Mouse (Mus musculus) hindbrain, embryonic 10.5 days (tissue): ENCODE measurements around the gene Insl6. TPM values are rescaled to one million over a fixed set of nuclear protein-coding genes. Genes with fewer than 3 reads are reported as not detected.

Experiments
- DNase-seq: peaks from one replicate; pipeline ENCODE4 v3.0.0-alpha.2; 2017; ENCODE audit warnings: low spot score
- H3K27ac ChIP-seq: fragments of 300-500 bp; sonication (generic); 2 replicates; pipeline ENCODE4 v1.5.1; 2016; ENCODE audit warnings: mild to moderate bottlenecking, moderate library complexity
- H3K27me3 ChIP-seq: fragments of 300-500 bp; sonication (generic); 2 replicates; pipeline ENCODE4 v1.6.1; 2016; ENCODE audit warnings: mild to moderate bottlenecking; ENCODE audit not compliant: poor library complexity, insufficient read depth, severe bottlenecking
- H3K36me3 ChIP-seq: fragments of 300-500 bp; sonication (generic); 2 replicates; pipeline ENCODE4 v1.6.1; 2016; ENCODE audit warnings: mild to moderate bottlenecking, moderate library complexity
- H3K4me1 ChIP-seq: fragments of 300-500 bp; sonication (generic); replicated peaks from 2 replicates; pipeline ENCODE4 v1.6.1; 2016; ENCODE audit warnings: mild to moderate bottlenecking
- H3K4me3 ChIP-seq: fragments of 300-500 bp; sonication (generic); 2 replicates; pipeline ENCODE4 v1.5.1; 2016; ENCODE audit warnings: mild to moderate bottlenecking, moderate library complexity
- H3K9me3 ChIP-seq: fragments of 300-500 bp; sonication (generic); 2 replicates; pipeline ENCODE4 v1.6.1; 2016; ENCODE audit warnings: mild to moderate bottlenecking, moderate library complexity
- WGBS: fragments of 180-500 bp; shearing (Covaris S2); methylation state at CpG from one replicate; pipeline ENCODE4 v1.1.7; 2016; 5-methylcytosine and 5-hydroxymethylcytosine counted together
- polyA plus RNA-seq: library from polyadenylated mRNA; unstranded; fragments of >200 nt; fragmentation: Nextera tagmentation; extraction: Ambion mirVana; gene quantifications from 2 replicates; pipeline ENCODE4 v1.2.1, GENCODE M21; 2016

Gene Insl6
- 9.7 and 10.8 TPM in 2 replicates for polyA plus RNA-seq

DNA sequence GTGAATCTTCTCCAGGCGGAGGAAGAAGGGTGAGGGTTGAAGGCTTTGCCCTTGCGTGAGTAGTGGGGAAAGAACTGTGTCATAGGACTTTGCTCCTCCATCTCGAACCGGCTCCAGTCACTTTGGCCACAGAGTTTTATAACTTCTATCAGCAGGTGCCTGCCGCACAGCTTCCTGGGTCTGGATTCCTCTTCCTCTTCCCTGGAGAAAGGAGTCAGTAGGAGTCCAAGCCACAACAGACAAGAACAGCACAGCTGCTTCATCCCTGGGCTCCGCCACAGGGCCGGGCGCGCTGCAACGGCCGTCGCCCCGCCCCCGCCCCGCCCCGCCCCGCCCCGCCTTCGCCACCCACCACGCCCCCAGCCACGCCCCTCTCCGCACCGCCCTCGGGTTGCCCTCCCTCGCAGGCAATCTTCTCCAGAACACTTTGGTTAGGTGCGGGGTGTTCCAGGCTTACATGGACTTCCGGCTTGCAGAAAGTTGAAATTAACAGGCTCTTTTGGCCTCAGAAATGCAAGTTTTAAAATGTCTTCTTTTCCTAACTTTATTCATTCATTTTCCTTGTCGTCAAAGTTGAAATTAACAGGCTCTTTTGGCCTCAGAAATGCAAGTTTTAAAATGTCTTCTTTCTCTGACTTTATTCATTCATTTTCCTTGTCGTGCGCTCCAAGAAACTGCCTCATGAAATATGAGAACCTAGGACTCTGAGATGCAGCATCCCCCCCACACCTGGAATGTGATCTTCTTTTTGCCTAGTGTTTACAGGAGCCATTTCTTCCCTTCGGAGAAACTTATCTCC, at the start of gene Insl6:
Gene Insl6, minus strand, starts transcription at position 304 of the 799 bp plus-strand sequence.
- Histone ChIP-seq H3K36me3 (no peaks in the 10 kb centered on the region), H3K27me3 (peaks cover 18% of the 10 kb centered on the region; the same call in 1 of the 2 replicates), H3K27ac (peak within 1 kb of the TSS; percentile 74), H3K9me3 (no peaks in the 10 kb centered on the region), H3K4me1 (peaks cover 9% of the 10 kb centered on the region), H3K4me3 (peak within 1 kb of the TSS; percentile 53)
- 6% methylated on average over 31 of the region's 31 CpGs for WGBS
- peak; percentile 83 for DNase-seq

DNA sequence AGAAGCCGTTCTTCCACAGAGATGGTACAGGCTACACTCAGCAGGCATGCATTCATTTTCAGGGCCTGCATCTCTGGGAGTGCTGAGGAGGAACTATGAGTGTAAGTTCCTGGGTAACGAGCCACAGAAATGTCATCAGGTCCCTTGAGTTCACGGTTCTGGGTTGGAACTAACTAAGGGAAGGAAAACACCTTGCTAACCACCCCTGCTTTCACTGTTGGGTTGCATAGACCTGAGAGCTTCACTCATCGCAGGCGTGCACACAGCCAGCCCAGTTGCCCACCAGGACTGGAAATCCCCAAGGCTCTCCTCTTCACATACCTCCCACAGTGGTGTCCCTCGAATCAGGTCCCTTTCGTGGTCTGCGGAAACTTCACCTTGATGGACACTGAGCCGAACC, 49.8 kb upstream of the Insl6 start:
- no peaks in the 10 kb centered on the region for H3K36me3 ChIP-seq
- no peak for DNase-seq
- no peaks in the 10 kb centered on the region for H3K4me1 ChIP-seq
- WGBS: 87% methylated on average over 9 of the region's 9 CpGs
- no peak overlapping the region for H3K27ac ChIP-seq
- H3K4me3 ChIP-seq: no peak overlapping the region
- no peaks in the 10 kb centered on the region for H3K27me3 ChIP-seq
- no peaks in the 10 kb centered on the region for H3K9me3 ChIP-seq

GRCm38 (mm10) chr19:29373438-29373837, 48.3 kb upstream of the Insl6 start:
- Histone ChIP-seq H3K36me3 (no peaks in the 10 kb centered on the region), H3K9me3 (no peaks in the 10 kb centered on the region), H3K27me3 (no peaks in the 10 kb centered on the region), H3K27ac (no peak overlapping the region), H3K4me3 (0 out of 2 replicates have a peak overlapping the region, but pooled peaks have one; percentile 21), H3K4me1 (no peaks in the 10 kb centered on the region)
- WGBS: 44% methylated on average over 11 of the region's 11 CpGs
- DNase-seq: no peak

DNA sequence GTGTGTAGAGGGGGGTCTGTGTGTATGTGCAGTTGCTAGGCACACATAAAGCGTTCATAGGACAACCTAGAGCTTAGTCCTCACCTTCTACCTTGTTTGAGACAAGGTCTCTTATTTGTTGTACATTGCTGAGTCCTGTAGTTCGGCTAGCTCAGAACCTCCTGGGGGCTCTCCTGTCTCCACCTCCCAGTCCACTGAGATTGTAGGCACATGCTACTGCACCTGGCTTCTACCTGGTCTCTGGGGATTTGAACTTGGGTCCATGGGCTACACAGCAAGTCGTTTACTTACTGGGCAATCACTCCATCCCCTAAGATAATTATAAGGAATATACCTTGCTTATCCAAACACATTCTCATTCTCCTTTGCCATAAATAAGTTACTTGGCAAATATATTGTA, 47.5 kb upstream of the Insl6 start:
- WGBS: 91% methylated on average over 3 of the region's 3 CpGs
- no peak overlapping the region for H3K27ac ChIP-seq

GRCm38 (mm10) chr19:29372138-29372537, 47.0 kb upstream of the Insl6 start:
- H3K4me3 ChIP-seq: no peak overlapping the region
- DNase-seq: no peak
- no peak overlapping the region for H3K27ac ChIP-seq
- no peaks in the 10 kb centered on the region for H3K9me3 ChIP-seq
- no peaks in the 10 kb centered on the region for H3K36me3 ChIP-seq
- peaks cover 7% of the 10 kb centered on the region; the same call in 1 of the 2 replicates for H3K27me3 ChIP-seq
- WGBS: 88% methylated on average over 4 of the region's 4 CpGs
- H3K4me1 ChIP-seq: peaks cover 5% of the 10 kb centered on the region; the same call in 1 of the 2 replicates

More for the DNA sequence above, 47.5 kb upstream of the Insl6 start:
- H3K27me3 ChIP-seq: peaks cover 3% of the 10 kb centered on the region; the same call in 1 of the 2 replicates
- no peak overlapping the region for H3K4me3 ChIP-seq
- no peak for DNase-seq
- H3K9me3 ChIP-seq: no peaks in the 10 kb centered on the region
- no peaks in the 10 kb centered on the region for H3K36me3 ChIP-seq
- no peaks in the 10 kb centered on the region for H3K4me1 ChIP-seq

DNA sequence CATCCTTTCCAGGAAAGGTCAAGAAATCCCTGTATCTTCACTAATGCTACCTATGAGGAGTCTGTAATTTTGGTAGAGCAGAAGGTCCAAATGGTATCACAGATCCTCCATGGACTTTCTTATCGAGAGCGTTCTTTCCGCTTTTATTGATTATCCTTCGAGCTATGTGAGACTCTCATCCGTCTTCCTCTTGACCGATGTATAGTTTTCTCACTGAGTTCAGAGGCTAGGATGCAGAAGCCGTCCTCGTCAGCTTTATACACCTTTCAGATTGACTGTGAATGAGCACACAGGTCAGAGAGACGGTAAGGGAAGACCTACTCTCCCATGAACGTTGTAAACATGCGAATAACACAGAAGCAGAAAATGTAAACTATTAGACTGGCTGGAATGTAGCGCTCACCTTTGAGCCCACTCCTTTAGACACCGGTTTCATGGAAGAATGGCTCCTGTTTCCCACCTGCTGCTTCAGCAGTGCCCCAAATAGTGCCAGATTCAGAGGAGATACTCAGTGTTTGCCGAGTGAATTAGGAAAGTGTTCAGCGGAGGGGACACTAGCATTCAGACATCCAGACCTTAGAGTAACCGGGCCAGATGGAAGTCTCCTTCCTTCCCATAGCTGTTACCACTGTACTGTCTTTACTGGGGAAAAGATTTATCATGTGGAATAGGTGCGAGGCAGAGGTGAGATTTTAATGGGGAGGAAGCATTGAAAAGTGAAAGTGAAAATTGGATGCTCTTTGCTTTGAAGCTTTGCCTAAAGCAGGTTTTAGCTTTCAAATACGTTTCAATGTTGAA, 46.3 kb upstream of the Insl6 start:
- Histone ChIP-seq H3K36me3 (no peaks in the 10 kb centered on the region), H3K9me3 (no peaks in the 10 kb centered on the region), H3K27me3 (peaks cover 10% of the 10 kb centered on the region; the same call in 1 of the 2 replicates), H3K27ac (no peak overlapping the region), H3K4me1 (peaks cover 10% of the 10 kb centered on the region; the same call in 1 of the 2 replicates), H3K4me3 (no peak overlapping the region)
- no peak for DNase-seq
- WGBS: 86% methylated on average over 18 of the region's 18 CpGs

GRCm38 (mm10) chr19:29370545-29371283, 45.6 kb upstream of the Insl6 start:
- no peaks in the 10 kb centered on the region for H3K36me3 ChIP-seq
- H3K9me3 ChIP-seq: no peaks in the 10 kb centered on the region
- 91% methylated on average over 7 of the region's 7 CpGs for WGBS
- no peak overlapping the region for H3K27ac ChIP-seq
- H3K4me3 ChIP-seq: no peak overlapping the region
- H3K4me1 ChIP-seq: peaks cover 10% of the 10 kb centered on the region; the same call in 1 of the 2 replicates
- DNase-seq: no peak
- H3K27me3 ChIP-seq: peaks cover 15% of the 10 kb centered on the region

DNA sequence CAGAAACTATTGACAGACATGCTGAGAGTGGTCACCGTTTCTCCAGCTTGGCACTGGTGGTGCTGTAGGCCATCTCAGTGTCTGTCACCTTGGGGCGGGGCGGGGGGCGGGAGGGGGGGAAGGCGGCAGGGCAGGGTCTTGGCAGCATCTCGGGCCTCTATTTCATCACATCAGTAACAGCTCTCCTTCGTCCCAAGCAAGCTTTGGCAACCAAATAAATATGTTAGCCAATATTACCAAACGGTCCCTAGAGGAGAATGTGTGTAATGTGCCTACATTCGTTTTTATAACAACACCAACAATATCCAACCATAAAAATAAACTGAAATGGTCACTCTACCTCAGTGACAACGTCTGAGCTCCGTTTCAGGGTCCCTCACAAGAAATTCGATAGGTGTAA, 45.0 kb upstream of the Insl6 start:
- no peaks in the 10 kb centered on the region for H3K9me3 ChIP-seq
- WGBS: 73% methylated on average over 12 of the region's 12 CpGs

GRCm38 (mm10) chr19:29368671-29369309, 43.6 kb upstream of the Insl6 start:
- Histone ChIP-seq H3K27me3 (peaks cover 15% of the 10 kb centered on the region), H3K9me3 (no peaks in the 10 kb centered on the region), H3K27ac (no peak overlapping the region), H3K4me1 (peaks cover 10% of the 10 kb centered on the region; the same call in 1 of the 2 replicates), H3K36me3 (no peaks in the 10 kb centered on the region), H3K4me3 (no peak overlapping the region)
- no peak for DNase-seq
- WGBS: 74% methylated on average over 3 of the region's 3 CpGs

More for the DNA sequence above, 45.0 kb upstream of the Insl6 start:
- H3K27me3 ChIP-seq: peaks cover 15% of the 10 kb centered on the region
- H3K4me3 ChIP-seq: no peak overlapping the region
- no peak overlapping the region for H3K27ac ChIP-seq
- DNase-seq: no peak
- peaks cover 10% of the 10 kb centered on the region; the same call in 1 of the 2 replicates for H3K4me1 ChIP-seq
- H3K36me3 ChIP-seq: no peaks in the 10 kb centered on the region

GRCm38 (mm10) chr19:29368041-29368440, 42.9 kb upstream of the Insl6 start:
- no peak for DNase-seq
- H3K27me3 ChIP-seq: peaks cover 15% of the 10 kb centered on the region
- no peaks in the 10 kb centered on the region for H3K36me3 ChIP-seq
- 89% methylated on average over 2 of the region's 2 CpGs for WGBS
- H3K4me1 ChIP-seq: peaks cover 10% of the 10 kb centered on the region; the same call in 1 of the 2 replicates
- no peak overlapping the region for H3K4me3 ChIP-seq
- no peak overlapping the region for H3K27ac ChIP-seq
- H3K9me3 ChIP-seq: no peaks in the 10 kb centered on the region

DNA sequence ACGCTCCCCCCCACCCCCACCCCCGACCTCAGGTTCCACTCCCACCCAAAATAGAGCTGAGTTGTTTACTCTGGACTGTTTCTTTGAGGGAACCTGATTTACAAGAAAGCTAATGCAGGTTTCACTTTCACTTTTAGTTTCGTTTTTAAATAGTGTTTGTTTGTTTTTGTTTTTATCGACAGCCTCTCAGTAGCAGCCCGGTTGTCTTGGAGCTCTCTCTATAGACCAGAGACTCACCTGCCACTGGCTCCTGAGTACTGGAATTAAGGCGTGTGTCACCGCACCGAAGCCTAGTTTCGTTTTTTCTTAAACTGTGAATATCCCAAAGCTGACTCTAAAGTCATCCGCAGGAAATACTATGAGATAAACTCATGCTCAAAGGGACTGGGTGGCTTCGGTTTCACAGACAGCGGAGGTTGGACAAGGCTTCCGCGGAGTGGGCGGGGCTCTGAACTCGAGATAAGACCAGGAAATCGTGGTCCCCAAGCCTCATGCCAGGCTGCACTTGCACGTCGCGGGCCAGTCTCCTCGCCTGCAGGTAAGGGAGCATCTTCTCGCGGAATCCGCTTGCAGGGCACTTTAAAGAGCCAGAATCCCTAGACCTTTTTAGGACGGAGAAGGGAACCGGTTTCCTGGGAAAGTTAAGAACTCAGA, 41.9 kb upstream of the Insl6 start, which contains the start of the genes Plgrkt and Cd274:
Gene Plgrkt, minus strand, starts transcription at position 422 of the 654 bp plus-strand sequence.
Gene Cd274, plus strand, starts transcription at position 487 of the 654 bp plus-strand sequence.
- Histone ChIP-seq H3K36me3 (no peaks in the 10 kb centered on the region), H3K4me1 (peaks cover 16% of the 10 kb centered on the region), H3K27me3 (peaks cover 15% of the 10 kb centered on the region), H3K4me3 (peak within 1 kb of the TSS; percentile 56), H3K9me3 (no peaks in the 10 kb centered on the region), H3K27ac (0 out of 2 replicates have a peak within 1 kb of the TSS, but pooled peaks have one; percentile 3)
- WGBS: 6% methylated on average over 26 of the region's 26 CpGs
- peak; percentile 48 for DNase-seq
